9 mouse cellular contexts compared by ENCODE assay signal in genomic region chrX:75577582-75578324, GRCm38 (mm10). TPM values are rescaled to one million over a fixed set of nuclear protein-coding genes. Genes with fewer than 3 reads are reported as not detected.
DNase-seq lines count a peak whose midpoint lies in the region; ATAC-seq lines count a peak whose summit lies in the region.
"Had no signal": no experiment of that assay in that cellular context is flagged by ENCODE, and none has a peak within 500 bp of the region (broad histone marks: within the 10 kb centered on the region; RNA-seq: fewer than 3 reads in every experiment).

Rab39b (minus strand) TSS chrX:75578231.

- no peaks in the 10 kb centered on the region for H3K27me3 ChIP-seq in kidney, embryonic 15.5 days
- H3K27me3 ChIP-seq in neural tube, embryonic 12.5 days (replicated peaks): no peaks in the 10 kb centered on the region

- H3K27ac ChIP-seq in kidney, embryonic 15.5 days: no peak within 1 kb of the TSS
- H3K27ac ChIP-seq in neural tube, embryonic 12.5 days: peak within 1 kb of the TSS; percentile 37; the same call in 1 of the 2 replicates

- peak within 1 kb of the TSS; percentile 73 for H3K4me2 ChIP-seq in kidney, embryonic 15.5 days
- H3K4me2 ChIP-seq in neural tube, embryonic 12.5 days (replicated peaks): peak within 1 kb of the TSS; percentile 48

- no peak within 1 kb of the TSS; the same call in 1 of the 2 replicates for H3K9ac ChIP-seq in kidney, embryonic 15.5 days
- peak within 1 kb of the TSS; percentile 66 for H3K9ac ChIP-seq in neural tube, embryonic 12.5 days

- peak; percentile 2 for DNase-seq in urinary bladder, postnatal 25 days (ENCODE audit: low spot score)
- DNase-seq in urinary bladder, adult 2 months (ENCODE audit: low spot score): no peak
- DNase-seq in cerebellum, postnatal 36 days: peak; percentile 64 to 72
- peak; percentile 63 to 74 for DNase-seq in frontal cortex, postnatal 36 days (ENCODE audit: low spot score in 2 of 2)
- peak; percentile 3 for DNase-seq in liver
- DNase-seq in urinary bladder, postnatal 10 days (ENCODE audit: low spot score): no peak

- ATAC-seq in kidney, embryonic 15.5 days (replicated peaks; ENCODE audit: low FRiP score): peak; percentile 79
- ATAC-seq in neural tube, embryonic 12.5 days (ENCODE audit: low FRiP score, low read depth): peak; percentile 96

- peak within 1 kb of the TSS; percentile 54 for H3K4me3 ChIP-seq in kidney, embryonic 15.5 days (replicated peaks)
- peak within 1 kb of the TSS; percentile 50 for H3K4me3 ChIP-seq in neural tube, embryonic 12.5 days
- H3K4me3 ChIP-seq: erythroblast, embryonic 14.5 days had no signal

- H3K36me3 ChIP-seq in kidney, embryonic 15.5 days: no peaks in the 10 kb centered on the region
- no peaks in the 10 kb centered on the region for H3K36me3 ChIP-seq in neural tube, embryonic 12.5 days

- H3K4me1 ChIP-seq in kidney, embryonic 15.5 days: no peaks in the 10 kb centered on the region
- H3K4me1 ChIP-seq in neural tube, embryonic 12.5 days: no peaks in the 10 kb centered on the region

- H3K9me3 ChIP-seq in kidney, embryonic 15.5 days (replicated peaks): no peaks in the 10 kb centered on the region
- no peaks in the 10 kb centered on the region for H3K9me3 ChIP-seq in neural tube, embryonic 12.5 days

- 19% methylated on average over 41 of the region's 41 CpGs for WGBS in kidney, embryonic 15.5 days
- 17% methylated on average over 41 of the region's 41 CpGs for WGBS in neural tube, embryonic 12.5 days

RNA-seq across cellular contexts. Expression of gene Rab39b, which starts in this region (rescaled TPM):
- polyA plus RNA-seq in urinary bladder, adult 2 months (2012; rRNA removed): 0.47 and 0.63 TPM in 2 replicates
- polyA plus RNA-seq in kidney, embryonic 15.5 days (2015; fragmentation: Nextera tagmentation; extraction: Ambion mirVana): 2.3 and 2.8 TPM in 2 replicates
- 20.2 and 22.6 TPM in 2 replicates for polyA plus RNA-seq in neural tube, embryonic 12.5 days (2016; fragmentation: Nextera tagmentation; extraction: Ambion mirVana)
- polyA plus RNA-seq: erythroblast, embryonic 14.5 days had no signal

Comparison
In these comparisons a context has a peak if more than half of its experiments do, and no peak if none do; other contexts are left out.
1. DNase-seq: peak in urinary bladder, postnatal 25 days (single experiment), cerebellum, postnatal 36 days (2 of 2), frontal cortex, postnatal 36 days (2 of 2) and liver (single experiment); none in urinary bladder, adult 2 months (single experiment) and urinary bladder, postnatal 10 days (single experiment).